9 mouse cellular contexts compared by ENCODE assay signal in genomic region chr3:51365517-51365882, GRCm38 (mm10). TPM values are rescaled to one million over a fixed set of nuclear protein-coding genes. Genes with fewer than 3 reads are reported as not detected.
DNase-seq lines count a peak whose midpoint lies in the region; ATAC-seq and TF ChIP-seq lines count a peak whose summit lies in the region.
"Had no signal": no experiment of that assay in that cellular context is flagged by ENCODE, and none has a peak within 500 bp of the region (broad histone marks: within the 10 kb centered on the region; RNA-seq: fewer than 3 reads in every experiment).

No protein-coding gene starts in this region.

- 0 out of 2 replicates have a peak, but pooled peaks cover 3% of the 10 kb centered on the region for H3K27me3 ChIP-seq in kidney, embryonic 16.5 days (ENCODE audit: insufficient read depth, low read length)
- no peaks in the 10 kb centered on the region; the same call in 1 of the 2 replicates for H3K27me3 ChIP-seq in embryonic facial prominence, embryonic 15.5 days
- no peaks in the 10 kb centered on the region for H3K27me3 ChIP-seq in intestine, embryonic 15.5 days (replicated peaks)
- no peaks in the 10 kb centered on the region; the same call in 1 of the 2 replicates for H3K27me3 ChIP-seq in midbrain, postnatal 0 days (ENCODE audit: insufficient read depth, low read length)

- H3K4me3 ChIP-seq in kidney, embryonic 16.5 days (ENCODE audit: low read length) = peak overlapping the region; percentile 54
- peak overlapping the region; percentile 47 for H3K4me3 ChIP-seq in embryonic facial prominence, embryonic 15.5 days (replicated peaks)
- H3K4me3 ChIP-seq in intestine, embryonic 15.5 days (replicated peaks) = peak overlapping the region; percentile 44; the same call in 1 of the 2 replicates
- peak overlapping the region; percentile 36 for H3K4me3 ChIP-seq in midbrain, postnatal 0 days (ENCODE audit: low read depth, low read length)

- H3K4me2 ChIP-seq in kidney, embryonic 16.5 days (replicated peaks; ENCODE audit: low read depth, low read length) = peak overlapping the region; percentile 77
- H3K4me2 ChIP-seq in embryonic facial prominence, embryonic 15.5 days (replicated peaks) = peak overlapping the region; percentile 73
- H3K4me2 ChIP-seq in intestine, embryonic 15.5 days (replicated peaks) = peak overlapping the region; percentile 78
- peak overlapping the region; percentile 68 for H3K4me2 ChIP-seq in midbrain, postnatal 0 days (ENCODE audit: low read depth, low read length, poor library complexity, severe bottlenecking)

- H3K4me1 ChIP-seq in kidney, embryonic 16.5 days (ENCODE audit: insufficient read depth, low read length) = peaks cover 10% of the 10 kb centered on the region
- peaks cover 15% of the 10 kb centered on the region for H3K4me1 ChIP-seq in embryonic facial prominence, embryonic 15.5 days
- peaks cover 11% of the 10 kb centered on the region; the same call in 1 of the 2 replicates for H3K4me1 ChIP-seq in intestine, embryonic 15.5 days (replicated peaks)
- H3K4me1 ChIP-seq in midbrain, postnatal 0 days (ENCODE audit: insufficient read depth, low read length) = no peaks in the 10 kb centered on the region

- no peak for DNase-seq in kidney, adult 11 months
- no peak for DNase-seq in midbrain, postnatal 0 days (ENCODE audit: low spot score)
- DNase-seq in T-cell, adult 2 months (ENCODE audit: low spot score) = no peak
- no peak for DNase-seq in spleen, adult 12 weeks (ENCODE audit: low spot score)
- no peak for DNase-seq in layer of hippocampus, postnatal 36 days

- TF ChIP-seq CTCF in midbrain, postnatal 0 days (IDR thresholded peaks at IDR 0.05) = peak; percentile 5; the same call in 1 of the 2 replicates

- H3K27ac ChIP-seq in kidney, embryonic 16.5 days (ENCODE audit: low read length) = no peak overlapping the region
- no peak overlapping the region for H3K27ac ChIP-seq in embryonic facial prominence, embryonic 15.5 days (replicated peaks)
- H3K27ac ChIP-seq in intestine, embryonic 15.5 days = no peak overlapping the region
- no peak overlapping the region for H3K27ac ChIP-seq in midbrain, postnatal 0 days (ENCODE audit: low read depth, low read length)

- no peak for ATAC-seq in kidney, embryonic 16.5 days (ENCODE audit: low FRiP score, low TSS enrichment)
- no peak for ATAC-seq in embryonic facial prominence, embryonic 15.5 days (ENCODE audit: insufficient number of reproducible peaks, low FRiP score, low TSS enrichment, low read depth)
- no peak; the same call in 1 of the 2 replicates for ATAC-seq in intestine, embryonic 15.5 days
- no peak; the same call in 1 of the 2 replicates for ATAC-seq in midbrain, postnatal 0 days (ENCODE audit: low FRiP score)

- no peaks in the 10 kb centered on the region for H3K9me3 ChIP-seq in kidney, embryonic 16.5 days (ENCODE audit: low read length)
- no peaks in the 10 kb centered on the region for H3K9me3 ChIP-seq in embryonic facial prominence, embryonic 15.5 days (replicated peaks)
- no peaks in the 10 kb centered on the region for H3K9me3 ChIP-seq in intestine, embryonic 15.5 days
- no peaks in the 10 kb centered on the region for H3K9me3 ChIP-seq in midbrain, postnatal 0 days (ENCODE audit: low read length)

- no peaks in the 10 kb centered on the region for H3K36me3 ChIP-seq in kidney, embryonic 16.5 days (ENCODE audit: insufficient read depth, low read length)
- no peaks in the 10 kb centered on the region for H3K36me3 ChIP-seq in embryonic facial prominence, embryonic 15.5 days
- no peaks in the 10 kb centered on the region for H3K36me3 ChIP-seq in intestine, embryonic 15.5 days
- no peaks in the 10 kb centered on the region for H3K36me3 ChIP-seq in midbrain, postnatal 0 days (ENCODE audit: insufficient read depth, low read length)

- WGBS in kidney, embryonic 16.5 days = 12% methylated on average over 3 of the region's 3 CpGs
- WGBS in embryonic facial prominence, embryonic 15.5 days = 5% methylated on average over 3 of the region's 3 CpGs
- 14% methylated on average over 3 of the region's 3 CpGs for WGBS in intestine, embryonic 15.5 days
- 9% methylated on average over 3 of the region's 3 CpGs for WGBS in midbrain, postnatal 0 days

- H3K9ac ChIP-seq in kidney, embryonic 16.5 days (replicated peaks; ENCODE audit: low read length) = peak overlapping the region; percentile 29; the same call in 1 of the 2 replicates
- H3K9ac ChIP-seq in embryonic facial prominence, embryonic 15.5 days = no peak overlapping the region
- peak overlapping the region; percentile 12; the same call in 1 of the 2 replicates for H3K9ac ChIP-seq in intestine, embryonic 15.5 days
- 0 out of 2 replicates have a peak overlapping the region, but pooled peaks have one; percentile 29 for H3K9ac ChIP-seq in midbrain, postnatal 0 days (replicated peaks; ENCODE audit: low read length, poor library complexity, severe bottlenecking)

RNA-seq across cellular contexts. Expression of gene Elf2, which starts 25.0 kb away (rescaled TPM):
- polyA plus RNA-seq in kidney, embryonic 16.5 days (2015; fragmentation: Nextera tagmentation; extraction: Ambion mirVana) = 62.9 and 64.4 TPM in 2 replicates
- polyA plus RNA-seq in embryonic facial prominence, embryonic 15.5 days (2015; fragmentation: Nextera tagmentation; extraction: Ambion mirVana) = 60.8 and 71.0 TPM in 2 replicates
- polyA plus RNA-seq in intestine, embryonic 15.5 days (2015; fragmentation: Nextera tagmentation; extraction: Ambion mirVana) = 62.8 and 65.4 TPM in 2 replicates
- total RNA-seq in midbrain, postnatal 0 days (2014; rRNA removed) = 38.7 and 45.6 TPM in 2 replicates
- 22.2 and 26.1 TPM in 2 replicates for polyA plus RNA-seq in midbrain, postnatal 0 days (2015; fragmentation: Nextera tagmentation; extraction: Ambion mirVana)
- 10 to 100 TPM; 50.2 to 52.0 TPM for total RNA-seq in layer of hippocampus, postnatal 36 days (2021)

RNA-seq across cellular contexts. Expression of gene Mgarp, which starts 31.0 kb away (rescaled TPM):
- polyA plus RNA-seq in kidney, embryonic 16.5 days (2015; fragmentation: Nextera tagmentation; extraction: Ambion mirVana) = 7.3 and 10.5 TPM in 2 replicates
- polyA plus RNA-seq in embryonic facial prominence, embryonic 15.5 days (2015; fragmentation: Nextera tagmentation; extraction: Ambion mirVana) = 4.8 and 5.7 TPM in 2 replicates
- polyA plus RNA-seq in intestine, embryonic 15.5 days (2015; fragmentation: Nextera tagmentation; extraction: Ambion mirVana) = 4.0 and 7.5 TPM in 2 replicates
- 0.49 TPM in 1 of 2 replicates, not detected in the other for total RNA-seq in midbrain, postnatal 0 days (2014; rRNA removed)
- 0.40 and 0.49 TPM in 2 replicates for polyA plus RNA-seq in midbrain, postnatal 0 days (2015; fragmentation: Nextera tagmentation; extraction: Ambion mirVana)
- total RNA-seq in layer of hippocampus, postnatal 36 days (2021) = not detected
- total RNA-seq: common myeloid progenitor, adult 5-6 weeks had no signal

RNA-seq across cellular contexts. Expression of gene Ndufc1, which starts 43.3 kb away (rescaled TPM):
- 672 and 707 TPM in 2 replicates for polyA plus RNA-seq in kidney, embryonic 16.5 days (2015; fragmentation: Nextera tagmentation; extraction: Ambion mirVana)
- 613 and 635 TPM in 2 replicates for polyA plus RNA-seq in embryonic facial prominence, embryonic 15.5 days (2015; fragmentation: Nextera tagmentation; extraction: Ambion mirVana)
- 798 and 916 TPM in 2 replicates for polyA plus RNA-seq in intestine, embryonic 15.5 days (2015; fragmentation: Nextera tagmentation; extraction: Ambion mirVana)
- total RNA-seq in midbrain, postnatal 0 days (2014; rRNA removed) = 31.5 and 36.4 TPM in 2 replicates
- polyA plus RNA-seq in midbrain, postnatal 0 days (2015; fragmentation: Nextera tagmentation; extraction: Ambion mirVana) = 961 and 994 TPM in 2 replicates
- total RNA-seq in layer of hippocampus, postnatal 36 days (2021) = 100 to 1,000 TPM; 323 to 359 TPM

RNA-seq across cellular contexts. Expression of gene Naa15, which starts 49.4 kb away (rescaled TPM):
- polyA plus RNA-seq in kidney, embryonic 16.5 days (2015; fragmentation: Nextera tagmentation; extraction: Ambion mirVana) = 37.7 and 40.9 TPM in 2 replicates
- 40.6 and 41.4 TPM in 2 replicates for polyA plus RNA-seq in embryonic facial prominence, embryonic 15.5 days (2015; fragmentation: Nextera tagmentation; extraction: Ambion mirVana)
- 45.7 and 51.6 TPM in 2 replicates for polyA plus RNA-seq in intestine, embryonic 15.5 days (2015; fragmentation: Nextera tagmentation; extraction: Ambion mirVana)
- 19.5 and 33.8 TPM in 2 replicates for total RNA-seq in midbrain, postnatal 0 days (2014; rRNA removed)
- 26.4 and 29.7 TPM in 2 replicates for polyA plus RNA-seq in midbrain, postnatal 0 days (2015; fragmentation: Nextera tagmentation; extraction: Ambion mirVana)
- 10 to 100 TPM; 49.3 to 56.6 TPM for total RNA-seq in layer of hippocampus, postnatal 36 days (2021)
